Mouse (Mus musculus) heart, postnatal 10 days (tissue): Measurements from ENCODE around the gene Cmtm4. TPM values are rescaled to one million over a fixed set of nuclear protein-coding genes. Genes with fewer than 3 reads are reported as not detected.

Experiments
- DNase-seq, 2 experiments: peaks; one replicate each; pipeline ENCODE4 v3.0.0; 2021
- intact Hi-C: fragments of 180-260 bp; cut with DNase I; formaldehyde crosslinking; loops from one replicate; pipeline ENCODE4 v1.15.1; 2025
- total RNA-seq, 2 experiments: library from RNA; stranded (reverse); gene quantifications; 2 replicates each; pipeline ENCODE4 v1.2.3; 2021

Gene Cmtm4
- total RNA-seq, 2 experiments from 2014 or later: 16.4 to 16.8 TPM

DNA sequence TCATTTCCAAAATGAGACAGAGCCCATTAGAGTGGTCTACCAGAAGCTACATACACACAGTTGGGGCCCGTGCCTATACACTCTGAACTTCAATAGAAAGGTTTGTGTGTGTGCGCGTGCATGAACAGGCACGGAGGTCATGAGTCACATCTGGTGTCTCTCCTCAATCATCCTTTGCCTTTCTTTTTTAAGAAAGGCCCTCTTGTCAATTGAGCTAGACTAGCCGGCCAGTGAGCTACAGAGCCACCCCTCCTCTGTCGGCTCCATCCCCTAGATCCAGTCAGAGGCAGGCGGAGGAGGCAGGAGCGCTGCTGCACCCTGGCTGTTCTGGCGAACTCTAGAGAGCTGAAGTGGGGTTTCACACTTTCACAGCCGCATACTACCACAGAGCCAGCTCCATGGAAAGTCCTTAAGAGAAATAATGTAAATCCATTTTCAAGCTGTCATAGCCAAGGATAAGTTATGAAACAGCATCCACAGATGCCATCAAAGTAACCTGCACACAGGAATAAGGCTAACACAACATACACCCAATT lies 16.2 kb downstream of the Cmtm4 start:
- intact Hi-C loops: no loop called here
- no peak for DNase-seq

DNA sequence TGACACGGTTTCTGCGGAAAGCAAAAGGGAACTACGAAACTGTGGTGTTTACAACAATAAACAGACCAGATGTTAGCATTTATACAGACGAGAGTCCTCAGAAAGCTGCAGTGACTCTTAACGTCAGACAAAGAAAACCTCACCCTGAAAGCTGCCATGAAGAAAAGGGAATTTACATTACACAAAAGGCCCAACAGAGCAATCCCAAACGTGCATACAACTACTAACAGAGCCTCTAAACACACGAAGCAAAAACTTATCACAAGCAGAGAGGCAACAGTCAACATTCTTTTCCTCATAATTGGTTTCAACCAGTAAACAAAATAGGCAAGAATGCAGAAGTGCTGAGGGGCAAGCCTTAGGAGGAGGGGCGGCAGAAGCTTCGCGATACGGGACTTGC lies 18.9 kb downstream of the Cmtm4 start:
- intact Hi-C loops: no loop called here
- DNase-seq: no peak

DNA sequence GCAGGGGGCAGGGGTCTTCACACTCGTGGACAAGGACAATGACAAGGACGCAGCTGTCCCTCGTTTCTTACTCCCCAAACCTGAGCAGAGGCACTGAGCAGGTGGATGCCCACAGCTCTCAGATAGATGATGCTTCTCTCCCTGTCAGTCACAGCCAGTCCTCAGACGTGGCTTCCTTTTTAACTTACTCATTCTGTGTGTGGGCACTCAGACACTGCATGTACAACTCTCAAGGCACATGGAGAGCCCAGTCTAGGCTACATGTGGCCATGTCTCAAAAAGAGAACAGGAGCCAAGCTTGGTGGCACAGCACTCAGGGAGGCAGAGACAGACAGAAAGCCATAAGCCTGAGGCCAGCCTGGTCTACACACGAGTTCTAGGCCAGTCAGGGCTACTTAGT lies 19.6 kb downstream of the Cmtm4 start:
- DNase-seq: no peak
- intact Hi-C loops: no loop called here

DNA sequence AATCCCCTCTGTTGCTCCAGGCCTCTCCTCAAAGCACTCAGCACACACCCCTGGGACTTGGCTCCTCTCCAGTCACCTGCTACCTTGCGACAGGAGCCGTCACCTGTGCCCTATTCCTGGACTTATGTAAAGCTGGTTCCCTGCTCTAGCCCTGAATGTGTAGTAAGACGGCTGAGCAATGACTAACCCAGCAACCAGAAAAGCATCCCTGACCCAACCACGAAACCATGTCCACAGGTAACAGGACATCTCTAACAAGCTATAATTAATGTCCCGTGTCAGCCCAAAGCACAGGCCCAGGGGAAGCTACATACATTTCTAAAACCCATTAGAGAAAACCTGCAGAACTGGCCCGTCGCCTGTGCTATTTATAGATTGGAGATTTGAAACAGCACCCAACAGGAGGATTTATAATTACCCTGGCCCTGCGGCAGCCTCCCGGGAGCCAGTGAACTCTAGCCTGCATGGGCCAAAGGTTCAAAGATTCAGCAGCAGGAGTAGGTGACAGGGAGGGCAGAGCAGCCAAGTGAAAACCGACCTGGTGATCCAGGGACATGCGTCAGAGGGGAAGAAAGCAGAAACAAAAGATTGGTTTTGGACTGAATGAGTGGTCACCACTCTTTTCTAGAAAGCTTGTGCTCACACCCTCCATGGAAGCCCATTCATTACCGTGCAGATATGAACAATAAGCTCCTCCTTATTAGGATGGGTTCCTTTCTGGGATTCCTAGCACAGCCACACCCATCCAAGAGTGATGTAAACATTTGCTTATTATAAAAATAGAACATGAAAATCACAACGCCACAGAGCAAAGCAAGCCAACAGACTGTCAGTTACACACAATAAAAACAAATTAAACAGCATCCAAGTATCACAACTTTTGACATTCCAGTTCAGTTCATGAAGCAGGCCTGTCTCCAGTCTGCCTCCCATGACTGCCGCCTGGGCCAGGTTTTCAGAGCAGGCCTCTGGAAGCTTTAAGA lies 20.5 kb downstream of the Cmtm4 start:
- intact Hi-C loops: no loop called here

DNA sequence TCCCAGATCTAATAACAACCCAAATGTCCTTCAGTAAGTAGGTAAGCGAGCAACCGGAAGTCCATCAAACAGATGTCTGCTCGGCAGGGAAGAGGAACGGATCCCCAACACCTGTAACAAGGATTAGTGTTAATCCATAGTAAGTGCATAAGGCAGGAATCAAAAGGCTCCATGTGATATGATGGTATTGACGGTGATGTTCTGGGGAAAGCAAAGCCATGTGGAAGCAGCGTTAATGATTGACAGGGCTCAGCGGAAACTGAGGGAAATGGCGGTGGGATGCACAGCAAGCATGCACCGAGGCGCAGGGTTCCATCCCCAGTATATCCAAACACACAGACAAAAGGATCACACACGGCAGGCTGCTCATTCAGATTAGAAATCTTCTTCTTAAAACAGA lies 21.3 kb downstream of the Cmtm4 start:
- intact Hi-C loops: no loop called here
- DNase-seq: no peak

More for the DNA sequence above, 20.5 kb downstream of the Cmtm4 start:
- peak; percentile 74 to 81 for DNase-seq

DNA sequence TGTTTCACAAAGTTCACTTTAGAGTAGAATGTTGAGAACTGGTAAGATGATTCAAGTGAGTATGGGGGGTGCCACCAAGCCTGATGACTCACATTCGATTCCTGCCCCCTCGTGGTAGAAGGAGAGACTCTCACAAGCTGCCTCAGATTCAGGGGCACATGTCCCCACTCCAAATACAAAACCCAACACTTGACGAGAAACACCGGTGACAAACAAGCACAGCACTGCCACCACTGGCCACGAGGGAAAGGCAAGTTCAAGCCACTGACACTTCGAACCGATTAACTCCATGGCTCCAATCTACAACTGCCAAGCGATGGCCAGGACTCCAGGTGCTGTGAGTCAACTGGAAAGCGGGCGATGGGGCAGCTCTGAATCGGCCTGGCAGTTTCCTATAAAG lies 21.8 kb downstream of the Cmtm4 start:
- intact Hi-C loops: no loop called here
- peak; percentile 29 to 47 for DNase-seq

DNA sequence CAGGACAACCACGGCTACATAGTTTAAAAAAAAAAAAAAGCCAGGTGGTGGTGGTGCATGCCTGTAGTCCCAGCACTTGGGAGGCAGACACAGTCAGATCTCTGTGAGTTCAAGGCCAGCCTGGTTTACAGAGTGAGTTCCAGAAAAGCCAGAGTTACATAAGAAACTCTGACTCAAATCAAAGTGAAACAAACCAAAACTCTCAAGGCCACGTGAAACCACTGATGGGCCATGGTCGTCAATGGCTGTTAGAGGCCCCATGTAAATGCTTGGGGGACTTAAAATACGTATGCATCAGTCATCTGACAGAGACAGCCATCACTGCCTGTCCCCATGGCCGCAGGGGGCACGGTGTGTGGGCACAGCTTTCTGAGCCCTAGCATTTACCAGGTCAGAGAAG lies 24.5 kb downstream of the Cmtm4 start:
- no peak for DNase-seq
- intact Hi-C loops: no loop called here

DNA sequence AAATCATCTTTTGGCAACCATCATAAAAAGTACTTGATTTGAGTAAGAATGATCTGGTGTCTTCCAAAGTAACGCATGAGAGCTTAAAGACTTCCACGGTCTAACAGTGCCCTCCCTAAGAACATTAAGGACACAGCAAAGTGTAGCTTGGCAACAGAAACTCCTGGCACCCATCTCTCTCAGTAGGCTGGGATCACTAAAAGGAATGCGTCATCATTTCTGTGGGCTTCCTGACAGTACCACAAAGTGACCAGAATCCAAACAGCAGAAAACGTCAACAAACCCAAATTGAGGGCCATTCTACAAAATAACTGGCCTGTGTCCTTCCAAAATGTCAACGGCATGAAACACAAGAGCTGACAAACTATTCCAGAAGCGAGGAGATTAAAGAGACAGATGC lies 25.5 kb downstream of the Cmtm4 start:
- intact Hi-C loops: no loop called here
- DNase-seq: peak in 1 of 2 experiments; percentile 40

DNA sequence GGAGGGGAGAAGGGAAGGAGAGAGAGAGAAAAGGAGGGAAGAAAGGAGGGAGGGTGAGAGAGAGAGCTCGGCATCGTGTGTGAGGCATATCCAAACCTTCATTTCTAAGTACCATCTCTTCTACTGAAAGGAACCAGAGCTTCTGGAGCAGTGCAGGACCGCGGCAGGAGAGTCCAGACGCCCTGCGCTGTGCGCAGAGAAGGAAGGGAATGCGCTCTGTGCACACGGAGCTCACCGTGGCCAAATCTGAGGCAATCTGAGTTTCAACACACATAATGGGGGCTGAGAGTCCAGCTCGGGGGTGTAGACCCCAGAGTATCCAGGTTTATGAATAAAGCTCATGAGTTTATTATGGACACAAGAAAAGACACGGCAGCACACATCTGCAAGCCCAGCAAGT lies 26.0 kb downstream of the Cmtm4 start:
- no peak for DNase-seq
- intact Hi-C loops: loop anchor here (2.0 kb wide), 1 partner anchor 25 kb away; no protein-coding TSS in a partner anchor

DNA sequence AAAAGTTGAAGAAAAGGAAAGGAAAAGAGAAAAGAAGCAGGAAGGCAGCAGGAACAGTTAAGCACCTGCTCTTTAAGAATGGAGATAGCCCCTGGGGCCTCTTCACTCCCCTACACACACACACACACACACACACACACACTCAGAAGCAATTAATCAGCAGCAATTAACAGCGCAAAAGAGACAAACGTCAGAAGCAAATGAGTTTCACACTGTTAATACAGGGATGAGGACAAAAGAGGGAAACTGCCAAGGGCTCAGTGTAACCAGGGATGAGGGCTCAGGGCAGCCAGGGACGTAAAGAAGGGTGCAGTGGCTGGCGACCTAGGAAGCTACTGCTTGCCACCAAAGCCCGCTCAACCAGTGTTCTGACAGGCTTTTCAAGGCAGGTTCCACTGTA lies 28.2 kb downstream of the Cmtm4 start:
- intact Hi-C loops: no loop called here
- DNase-seq: no peak

DNA sequence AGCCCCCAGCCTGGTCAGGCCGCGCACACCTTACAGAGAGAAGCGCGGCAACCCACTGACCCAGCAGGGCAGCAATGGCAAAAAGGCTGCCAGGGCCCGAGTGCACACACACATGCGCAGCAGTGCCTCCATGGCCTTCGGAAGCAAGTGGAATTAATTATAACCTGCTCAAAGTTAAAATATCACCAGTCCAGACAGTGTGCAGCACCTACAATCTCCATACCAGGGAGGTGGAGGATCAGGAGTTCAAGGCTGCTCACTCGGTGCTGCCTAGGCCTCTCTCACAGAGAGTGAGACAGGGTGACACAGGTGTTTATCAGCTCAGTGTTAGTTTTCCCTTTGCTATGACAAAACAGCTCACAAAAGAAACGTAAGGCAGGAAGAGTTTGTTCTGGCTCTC lies 29.9 kb downstream of the Cmtm4 start:
- intact Hi-C loops: no loop called here
- DNase-seq: no peak

DNA sequence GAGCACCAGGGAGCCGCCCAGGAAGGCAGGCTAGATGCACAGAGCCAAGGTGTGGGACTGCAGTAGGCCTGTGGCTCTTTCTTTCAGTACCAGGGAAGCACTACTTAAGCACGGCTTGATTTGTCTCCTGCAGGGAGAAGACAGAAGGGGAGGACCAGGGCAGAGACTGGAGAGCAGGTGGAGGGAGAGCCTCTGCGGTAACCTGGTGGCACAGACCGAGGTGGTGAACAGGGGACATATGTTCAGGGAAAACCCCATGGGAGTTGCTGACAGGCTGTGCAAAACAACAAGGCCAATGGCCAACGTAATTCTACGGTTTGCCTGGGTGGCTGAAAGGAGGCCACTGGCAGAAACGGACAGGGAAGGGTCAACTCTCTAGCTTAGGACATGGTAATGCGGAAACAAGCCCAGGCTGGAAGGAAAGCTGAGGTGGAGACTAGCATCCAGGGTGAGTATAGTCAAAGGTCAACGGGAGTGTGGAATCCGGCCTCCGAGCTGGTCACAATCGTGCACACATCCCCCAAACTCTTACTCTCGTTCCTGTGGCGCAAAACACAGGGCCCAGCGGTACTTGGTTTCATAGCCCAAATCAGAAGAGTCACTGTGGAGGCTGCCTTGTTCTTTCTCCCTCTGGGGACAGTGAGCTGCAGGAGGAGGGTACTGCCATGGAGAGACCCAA lies 35.7 kb downstream of the Cmtm4 start:
- DNase-seq: no peak
- intact Hi-C loops: no loop called here

DNA sequence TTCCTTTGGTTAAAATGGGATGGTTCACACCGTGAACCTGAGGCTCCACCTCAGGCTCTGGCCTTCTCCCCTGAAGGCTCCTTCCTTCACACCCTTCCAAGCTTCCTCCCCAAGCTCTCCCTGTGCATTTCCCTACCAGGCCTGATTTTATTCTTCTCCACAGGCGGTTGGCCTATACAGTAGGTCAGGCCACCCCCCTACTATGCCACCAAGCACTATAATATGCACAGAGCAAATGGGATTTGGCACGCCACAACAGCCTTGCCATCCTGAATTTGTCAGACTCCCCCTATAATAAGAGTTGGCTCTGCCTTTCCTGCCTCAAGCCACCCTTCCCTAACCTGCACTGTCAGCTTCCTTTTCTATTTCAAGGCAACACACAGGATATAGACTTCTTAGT lies 37.0 kb downstream of the Cmtm4 start:
- intact Hi-C loops: no loop called here
- DNase-seq: no peak

DNA sequence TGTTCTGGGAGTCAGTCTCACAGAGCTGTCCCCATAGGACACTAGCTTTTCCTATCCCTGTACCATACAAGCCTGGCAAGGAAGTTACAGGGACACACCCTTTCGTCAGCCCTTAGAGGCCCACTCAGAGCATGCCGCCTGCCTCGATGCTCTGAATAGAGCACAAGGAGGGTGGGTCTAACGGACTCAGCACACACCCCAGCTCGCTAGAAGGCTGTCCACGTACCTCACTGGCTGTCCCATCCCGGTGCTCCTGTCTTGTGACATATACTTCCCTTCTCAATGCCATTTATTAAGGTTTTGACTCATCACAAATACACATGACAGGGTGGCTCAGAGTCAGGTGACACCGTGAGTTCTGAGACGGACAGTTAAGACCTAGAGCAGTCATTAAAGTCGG lies 41.1 kb downstream of the Cmtm4 start:
- DNase-seq: no peak
- intact Hi-C loops: no loop called here

DNA sequence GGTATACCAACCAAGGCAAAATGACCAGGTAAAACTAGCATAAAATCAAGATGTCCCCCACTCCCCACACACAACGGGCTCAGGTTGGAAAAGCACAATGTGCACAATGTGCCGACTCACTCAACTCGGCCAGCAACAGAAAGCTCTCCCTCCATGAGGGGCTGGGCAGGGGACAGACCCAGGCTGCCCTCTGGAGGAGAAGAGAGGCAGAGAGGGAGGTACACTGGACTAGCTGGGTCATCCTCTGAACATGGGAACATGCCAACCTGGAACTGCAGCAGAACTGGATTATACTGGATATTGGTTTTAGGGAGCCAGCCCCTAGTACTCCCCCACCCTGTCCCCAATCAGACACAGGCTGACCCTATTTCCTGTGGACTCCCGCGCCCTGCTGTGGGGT lies 42.4 kb downstream of the Cmtm4 start:
- intact Hi-C loops: no loop called here
- no peak for DNase-seq

DNA sequence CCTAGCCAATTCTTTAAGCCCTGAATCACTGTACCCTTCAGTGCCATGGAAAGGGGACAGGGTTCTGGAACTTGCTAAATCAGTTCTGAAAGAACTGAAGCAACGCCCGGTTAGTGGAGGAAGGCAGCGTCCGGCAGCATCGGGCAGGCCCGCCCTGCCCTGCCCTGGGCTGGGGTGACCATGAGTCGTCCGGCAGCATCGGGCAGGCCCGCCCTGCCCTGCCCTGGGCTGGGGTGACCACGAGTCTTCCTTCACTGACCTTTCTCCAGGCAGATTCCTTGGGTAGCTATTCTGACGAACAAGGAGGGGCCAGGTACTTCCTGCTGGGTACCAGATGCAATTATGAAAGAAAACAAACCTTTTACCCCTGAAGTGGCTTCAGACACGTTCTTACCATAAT lies 45.6 kb downstream of the Cmtm4 start:
- intact Hi-C loops: no loop called here
- no peak for DNase-seq

DNA sequence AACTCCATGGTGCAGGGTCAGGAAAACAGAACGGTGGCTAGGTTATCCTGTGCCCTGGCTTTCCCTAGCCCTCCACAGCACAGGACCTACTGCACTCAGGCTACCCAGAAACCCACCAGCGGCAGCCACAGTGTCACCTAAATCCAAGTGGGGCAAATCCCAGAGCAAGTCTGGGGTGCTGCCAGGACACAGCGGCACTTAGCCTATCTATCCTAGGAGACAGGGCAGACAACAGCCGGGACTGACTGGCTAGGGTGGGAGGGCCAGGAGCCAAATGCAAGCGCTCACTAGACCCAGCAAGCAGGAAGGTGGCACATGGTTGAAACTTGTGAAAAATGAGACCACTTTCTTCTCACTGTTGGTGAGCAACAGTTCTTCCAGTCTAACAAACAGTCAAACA lies 46.6 kb downstream of the Cmtm4 start:
- intact Hi-C loops: no loop called here
- peak; percentile 58 to 63 for DNase-seq

DNA sequence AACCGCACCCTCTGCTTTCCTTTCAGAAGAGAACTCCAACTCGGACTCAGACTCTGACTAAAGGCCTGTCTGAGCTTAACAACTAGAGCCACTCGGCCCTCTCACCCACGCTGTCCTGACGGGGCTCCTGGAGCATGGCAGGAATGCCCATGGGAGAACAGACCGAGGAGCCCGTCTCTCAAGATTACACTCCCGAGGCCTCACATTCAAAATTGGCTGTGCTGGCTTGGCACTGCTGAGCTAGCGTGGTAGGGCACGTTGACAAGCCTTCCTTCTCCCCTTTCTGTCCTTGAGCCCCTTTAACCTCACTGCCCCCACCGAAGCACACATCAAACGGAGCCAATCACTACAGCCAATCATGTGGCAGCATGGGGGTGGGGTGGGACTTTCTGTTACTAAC lies 48.9 kb downstream of the Cmtm4 start:
- peak in 1 of 2 experiments; percentile 28 for DNase-seq

DNA sequence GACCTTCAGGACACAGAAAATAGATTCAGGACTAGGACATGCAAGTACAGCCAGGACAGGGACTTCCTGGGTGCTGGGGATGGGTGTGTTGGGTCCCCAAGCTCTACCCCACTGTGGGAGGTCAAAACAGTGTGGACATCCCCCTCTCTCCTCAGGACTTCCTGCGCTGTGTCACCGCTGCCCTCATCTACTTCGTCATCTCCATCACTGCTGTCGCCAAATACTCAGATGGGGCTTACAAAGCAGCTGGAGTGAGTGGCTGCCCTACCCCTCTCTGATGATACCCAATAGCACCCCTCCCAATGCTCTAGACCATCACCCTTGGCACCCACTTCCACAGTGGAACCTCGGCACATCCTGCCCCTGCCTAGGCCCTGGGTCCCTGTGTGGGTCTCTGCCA lies 51.0 kb downstream of the Cmtm4 start:
- DNase-seq: no peak
- intact Hi-C loops: loop anchor here (1.0 to 5.0 kb wide), 9 partner anchors 24 to 242 kb away; partner anchors contain the start of genes Car7, Cdh5, Cmtm4 and Dync1li2

More for the DNA sequence above, 48.9 kb downstream of the Cmtm4 start:
- intact Hi-C loops: no loop called here

DNA sequence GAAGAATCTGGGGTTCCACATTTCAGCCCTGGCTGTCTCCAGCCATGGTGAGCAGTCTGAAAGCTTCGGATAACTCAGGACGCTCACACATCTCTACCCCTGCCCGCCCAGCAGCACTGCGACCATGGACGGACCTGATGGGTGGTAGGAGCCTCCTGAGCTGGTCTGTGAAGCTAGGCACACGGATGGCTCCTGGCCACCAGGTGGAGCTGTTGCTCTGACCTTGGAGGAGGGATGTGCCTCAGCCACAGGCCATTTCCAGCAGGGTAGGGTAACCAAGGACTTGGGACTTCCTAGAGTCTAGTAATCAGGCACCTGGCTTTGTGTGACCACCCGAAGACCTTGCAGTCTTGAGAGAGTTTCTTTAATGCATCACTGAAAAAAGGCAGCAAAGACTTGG lies 51.6 kb downstream of the Cmtm4 start:
- peak; percentile 89 to 94 for DNase-seq
- intact Hi-C loops: loop anchor here (1.0 to 5.0 kb wide), 9 partner anchors 25 to 242 kb away; partner anchors contain the start of genes Car7, Cdh5, Cmtm4 and Dync1li2

DNA sequence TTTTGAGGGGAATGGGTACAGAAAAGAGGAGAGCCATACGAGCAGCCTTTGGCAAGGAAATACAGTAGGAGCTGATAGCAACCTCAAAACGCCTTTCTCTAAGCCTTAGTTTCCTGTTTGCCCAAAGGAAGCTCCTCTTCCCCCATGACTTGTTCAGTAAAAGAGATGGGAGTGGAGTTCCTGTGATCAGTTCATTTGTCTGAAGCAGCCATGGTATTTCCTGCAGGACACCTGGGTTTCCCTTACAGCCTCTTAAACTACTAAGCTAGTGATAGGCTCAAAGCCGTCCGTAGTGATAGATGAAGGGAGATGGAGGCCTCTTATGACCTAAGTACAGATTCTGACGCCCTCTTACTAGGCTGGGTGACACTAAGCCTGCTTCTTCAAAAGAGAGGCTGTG lies 53.2 kb downstream of the Cmtm4 start:
- intact Hi-C loops: loop anchor here (5.0 kb wide), 4 partner anchors 170 to 240 kb away; partner anchors contain the start of genes Car7, Cdh5 and Nae1
- no peak for DNase-seq
